Mouse (Mus musculus) telencephalon, adult 2 months (tissue): ENCODE results near the gene Frmd5.
"Not testable (repeated sequence)": the region's sequence is repeated elsewhere in the genome, so short reads cannot be mapped to it uniquely, and the experiment has no call there.

Experiments used
- DNase-seq: peaks from one replicate; pipeline ENCODE4 v3.0.0-alpha.2; 2011; ENCODE audit warnings: low read depth, low spot score

Frmd5 gene

GRCm38 (mm10) chr2:121575741-121576201 is 231.1 kb downstream of the Frmd5 start:
- no peak for DNase-seq

GRCm38 (mm10) chr2:121574066-121574630 is 232.7 kb downstream of the Frmd5 start:
- no peak for DNase-seq

- peak; percentile 58 for DNase-seq
Measured at GRCm38 (mm10) chr2:121571780-121572179, 235.1 kb downstream of the Frmd5 start.

- DNase-seq: peak; percentile 34
Measured at GRCm38 (mm10) chr2:121570999-121571655, 235.8 kb downstream of the Frmd5 start.

- DNase-seq: no peak
Measured at GRCm38 (mm10) chr2:121570049-121570448, 236.8 kb downstream of the Frmd5 start.

- DNase-seq: no peak
Measured at GRCm38 (mm10) chr2:121565911-121566310, 241.0 kb downstream of the Frmd5 start.

- DNase-seq: no peak
Measured at GRCm38 (mm10) chr2:121563117-121563516, 243.8 kb downstream of the Frmd5 start.

GRCm38 (mm10) chr2:121551271-121551670 is 255.6 kb downstream of the Frmd5 start:
- no peak for DNase-seq

GRCm38 (mm10) chr2:121549630-121550029 is 257.3 kb downstream of the Frmd5 start:
- DNase-seq: no peak

- DNase-seq: no peak
Measured at GRCm38 (mm10) chr2:121544829-121545228, 262.1 kb downstream of the Frmd5 start.

- peak; percentile 70 for DNase-seq
Measured at GRCm38 (mm10) chr2:121525056-121525455, 281.8 kb downstream of the Frmd5 start.

- not testable (repeated sequence) for DNase-seq
Measured at GRCm38 (mm10) chr2:121522830-121523229, 284.1 kb downstream of the Frmd5 start.

GRCm38 (mm10) chr2:121522006-121522405 is 284.9 kb downstream of the Frmd5 start:
- DNase-seq: peak; percentile 57

- DNase-seq: not testable (repeated sequence)
Measured at GRCm38 (mm10) chr2:121518711-121519110, 288.2 kb downstream of the Frmd5 start.

GRCm38 (mm10) chr2:121518106-121518505 is 288.8 kb downstream of the Frmd5 start:
- DNase-seq: no peak

GRCm38 (mm10) chr2:121514211-121514610 is 292.7 kb downstream of the Frmd5 start:
- no peak for DNase-seq

GRCm38 (mm10) chr2:121512991-121513765 is 293.7 kb downstream of the Frmd5 start:
- not testable (repeated sequence) for DNase-seq

GRCm38 (mm10) chr2:121511401-121511800 is 295.5 kb downstream of the Frmd5 start:
- no peak for DNase-seq

GRCm38 (mm10) chr2:121509584-121509983 is 297.3 kb downstream of the Frmd5 start:
- DNase-seq: no peak

- DNase-seq: no peak
Measured at GRCm38 (mm10) chr2:121507951-121508330, 298.9 kb downstream of the Frmd5 start.

GRCm38 (mm10) chr2:121507173-121507950 is 299.5 kb downstream of the Frmd5 start:
- no peak for DNase-seq
